Mouse (Mus musculus) frontal cortex, postnatal 36 days (tissue): ENCODE results near the gene Gm8334.
"Not testable (repeated sequence)": the region's sequence is repeated elsewhere in the genome, so short reads cannot be mapped to it uniquely, and the experiment has no call there.

Experiments
- DNase-seq, 2 experiments: peaks; one replicate each; pipeline ENCODE4 v3.0.0; 2022; ENCODE audit warnings: low spot score in 2 of 2

The Gm8334 gene

GRCm38 (mm10) chrX:148615053-148615452, at the start of gene Gm8334:
TSS of gene Gm8334 (minus strand) at chrX:148615153.
- not testable (repeated sequence) for DNase-seq

- DNase-seq: not testable (repeated sequence)
Measured at GRCm38 (mm10) chrX:148663298-148663697, 48.3 kb upstream of the Gm8334 start, which contains the start of gene Gm15127. TSS of gene Gm15127 (plus strand) at chrX:148663598.
